Mouse (Mus musculus) cerebral cortex, adult 2 months (tissue): ENCODE results near the gene Ugt1a1.

Experiments used
- WGBS: fragments of 180-500 bp; shearing (Covaris S2); methylation state at CpG from one replicate; pipeline ENCODE4 v1.1.7; 2018; 5-methylcytosine and 5-hydroxymethylcytosine counted together

Ugt1a1 gene

GRCm38 (mm10) chr1:88258881-88259642 lies 47.3 kb downstream of the Ugt1a1 start:
- WGBS = 70% methylated on average over 8 of the region's 8 CpGs

GRCm38 (mm10) chr1:88259643-88260024 lies 47.9 kb downstream of the Ugt1a1 start:
- 85% methylated on average over 4 of the region's 4 CpGs for WGBS

- 79% methylated on average over 6 of the region's 6 CpGs for WGBS
These were observed 48.4 kb downstream of the Ugt1a1 start for GRCm38 (mm10) chr1:88260114-88260513.

- 81% methylated on average over 10 of the region's 10 CpGs for WGBS
These were observed 49.0 kb downstream of the Ugt1a1 start for GRCm38 (mm10) chr1:88260604-88261377.

GRCm38 (mm10) chr1:88261706-88262105 lies 49.9 kb downstream of the Ugt1a1 start:
- WGBS = 88% methylated on average over 7 of the region's 7 CpGs

GRCm38 (mm10) chr1:88262255-88262654 lies 50.5 kb downstream of the Ugt1a1 start:
- WGBS = 79% methylated on average over 4 of the region's 4 CpGs

GRCm38 (mm10) chr1:88262961-88263360 lies 51.2 kb downstream of the Ugt1a1 start:
- 76% methylated on average over 6 of the region's 6 CpGs for WGBS

- 92% methylated on average over 5 of the region's 5 CpGs for WGBS
These were observed 52.0 kb downstream of the Ugt1a1 start for GRCm38 (mm10) chr1:88263778-88264177.

- WGBS = 85% methylated on average over 7 of the region's 7 CpGs
These were observed 52.6 kb downstream of the Ugt1a1 start for GRCm38 (mm10) chr1:88264237-88264868.

- WGBS = 71% methylated on average over 4 of the region's 4 CpGs
These were observed 53.1 kb downstream of the Ugt1a1 start for GRCm38 (mm10) chr1:88264869-88265240.

GRCm38 (mm10) chr1:88266123-88266522 lies 54.4 kb downstream of the Ugt1a1 start:
- 90% methylated on average over 13 of the region's 13 CpGs for WGBS

- WGBS = 93% methylated on average over 6 of the region's 6 CpGs
These were observed 55.7 kb downstream of the Ugt1a1 start for GRCm38 (mm10) chr1:88267489-88267888.

GRCm38 (mm10) chr1:88268070-88268469 lies 56.3 kb downstream of the Ugt1a1 start:
- WGBS = 79% methylated on average over 6 of the region's 6 CpGs
